Mouse (Mus musculus) kidney, embryonic 14.5 days (tissue): ENCODE results near the gene Slc39a11. TPM values are rescaled to one million over a fixed set of nuclear protein-coding genes. Genes with fewer than 3 reads are reported as not detected.

ENCODE experiments used
- ATAC-seq: fragments of 200-750 bp; cut with Nextera tagmentation; 2 replicates; pipeline ENCODE4 v1.8.0; 2017; ENCODE audit warnings: moderate number of reproducible peaks, mild to moderate bottlenecking, moderate TSS enrichment, moderate library complexity; ENCODE audit not compliant: low FRiP score, low TSS enrichment
- H3K27ac ChIP-seq: fragments of 300-500 bp; sonication (generic); 2 replicates; pipeline ENCODE4 v1.5.1; 2014; ENCODE audit warnings: low read depth, mild to moderate bottlenecking, low read length, moderate library complexity, mixed read lengths
- H3K27me3 ChIP-seq: fragments of 300-500 bp; sonication (generic); 2 replicates; pipeline ENCODE4 v1.6.1; 2014; ENCODE audit warnings: mild to moderate bottlenecking, low read length; ENCODE audit not compliant: control insufficient read depth, insufficient read depth
- H3K36me3 ChIP-seq: fragments of 300-500 bp; sonication (generic); 2 replicates; pipeline ENCODE4 v1.6.1; 2014; ENCODE audit warnings: low read length, mixed read lengths; ENCODE audit not compliant: control insufficient read depth, insufficient read depth
- H3K4me1 ChIP-seq: fragments of 300-500 bp; sonication (generic); 2 replicates; pipeline ENCODE4 v1.6.1; 2014; ENCODE audit warnings: low read length, mixed read lengths; ENCODE audit not compliant: control insufficient read depth, insufficient read depth
- H3K4me2 ChIP-seq: fragments of 300-500 bp; sonication (generic); replicated peaks from 2 replicates; pipeline ENCODE4 v1.6.1; 2014; ENCODE audit warnings: low read depth, mild to moderate bottlenecking, low read length
- H3K4me3 ChIP-seq: fragments of 300-500 bp; sonication (generic); 2 replicates; pipeline ENCODE4 v1.5.1; 2014; ENCODE audit warnings: mild to moderate bottlenecking, low read length
- H3K9ac ChIP-seq: fragments of 300-500 bp; sonication (generic); 2 replicates; pipeline ENCODE4 v1.6.1; 2014; ENCODE audit warnings: low read depth, mild to moderate bottlenecking, low read length, moderate library complexity
- H3K9me3 ChIP-seq: fragments of 300-500 bp; sonication (generic); 2 replicates; pipeline ENCODE4 v1.6.1; 2016; ENCODE audit warnings: low read length; ENCODE audit not compliant: control insufficient read depth
- WGBS: fragments of 180-500 bp; shearing (Covaris S2); extraction: QIAGEN DNeasy Blood & Tissue Kit; methylation state at CpG from one replicate; pipeline ENCODE4 v1.1.7; 2014; 5-methylcytosine and 5-hydroxymethylcytosine counted together
- polyA plus RNA-seq: library from polyadenylated mRNA; unstranded; fragments of >200 nt; fragmentation: Nextera tagmentation; extraction: Ambion mirVana; gene quantifications from 2 replicates; pipeline ENCODE4 v1.2.1, GENCODE M21; 2014

Slc39a11 gene
- polyA plus RNA-seq, 1 experiment from 2014 or later = 16.4 TPM

GRCm38 (mm10) chr11:113362617-113363016 is 287.3 kb downstream of the Slc39a11 start:
- no peak for ATAC-seq
- 92% methylated on average over 7 of the region's 7 CpGs for WGBS
- no peak overlapping the region for H3K4me3 ChIP-seq

GRCm38 (mm10) chr11:113360049-113360835 is 289.6 kb downstream of the Slc39a11 start:
- Histone ChIP-seq H3K27ac (no peak overlapping the region), H3K36me3 (no peaks in the 10 kb centered on the region), H3K27me3 (no peaks in the 10 kb centered on the region), H3K4me2 (no peak overlapping the region), H3K9ac (no peak overlapping the region), H3K4me1 (no peaks in the 10 kb centered on the region), H3K4me3 (no peak overlapping the region), H3K9me3 (no peaks in the 10 kb centered on the region; the same call in 1 of the 2 replicates)
- 84% methylated on average over 10 of the region's 10 CpGs for WGBS
- ATAC-seq = no peak

More at GRCm38 (mm10) chr11:113362617-113363016, 287.3 kb downstream of the Slc39a11 start:
- H3K9me3 ChIP-seq = no peaks in the 10 kb centered on the region; the same call in 1 of the 2 replicates
- H3K9ac ChIP-seq = no peak overlapping the region
- H3K4me2 ChIP-seq = no peak overlapping the region
- peaks cover 11% of the 10 kb centered on the region for H3K4me1 ChIP-seq
- H3K27ac ChIP-seq = no peak overlapping the region
- H3K27me3 ChIP-seq = no peaks in the 10 kb centered on the region
- no peaks in the 10 kb centered on the region for H3K36me3 ChIP-seq

- Histone ChIP-seq H3K36me3 (no peaks in the 10 kb centered on the region), H3K27me3 (no peaks in the 10 kb centered on the region)
Observed at GRCm38 (mm10) chr11:113355932-113356331, 293.9 kb downstream of the Slc39a11 start.

GRCm38 (mm10) chr11:113352085-113352815 is 297.6 kb downstream of the Slc39a11 start:
- ATAC-seq = no peak
- no peaks in the 10 kb centered on the region for H3K4me1 ChIP-seq
- no peaks in the 10 kb centered on the region for H3K36me3 ChIP-seq
- H3K9me3 ChIP-seq = peaks cover 10% of the 10 kb centered on the region; the same call in 1 of the 2 replicates
- H3K9ac ChIP-seq = no peak overlapping the region
- 68% methylated on average over 11 of the region's 12 CpGs for WGBS
- H3K27ac ChIP-seq = no peak overlapping the region
- no peak overlapping the region for H3K4me2 ChIP-seq
- no peak overlapping the region for H3K4me3 ChIP-seq
- H3K27me3 ChIP-seq = no peaks in the 10 kb centered on the region

More at GRCm38 (mm10) chr11:113355932-113356331, 293.9 kb downstream of the Slc39a11 start:
- no peak for ATAC-seq
- Histone ChIP-seq H3K4me3 (no peak overlapping the region), H3K4me2 (no peak overlapping the region), H3K9ac (no peak overlapping the region), H3K9me3 (no peaks in the 10 kb centered on the region; the same call in 1 of the 2 replicates), H3K27ac (no peak overlapping the region), H3K4me1 (no peaks in the 10 kb centered on the region)
- WGBS = 77% methylated on average over 5 of the region's 5 CpGs

GRCm38 (mm10) chr11:113350583-113350982 is 299.3 kb downstream of the Slc39a11 start:
- Histone ChIP-seq H3K9ac (no peak overlapping the region), H3K4me1 (no peaks in the 10 kb centered on the region), H3K36me3 (no peaks in the 10 kb centered on the region), H3K4me2 (no peak overlapping the region), H3K27me3 (no peaks in the 10 kb centered on the region), H3K9me3 (peaks cover 10% of the 10 kb centered on the region; the same call in 1 of the 2 replicates), H3K4me3 (no peak overlapping the region), H3K27ac (no peak overlapping the region)
- no peak for ATAC-seq
- 84% methylated on average over 4 of the region's 4 CpGs for WGBS

GRCm38 (mm10) chr11:113346895-113347514 is 302.9 kb downstream of the Slc39a11 start:
- Histone ChIP-seq H3K9ac (no peak overlapping the region), H3K4me1 (no peaks in the 10 kb centered on the region), H3K4me3 (no peak overlapping the region), H3K9me3 (peaks cover 10% of the 10 kb centered on the region; the same call in 1 of the 2 replicates), H3K27ac (no peak overlapping the region), H3K4me2 (no peak overlapping the region), H3K27me3 (no peaks in the 10 kb centered on the region), H3K36me3 (no peaks in the 10 kb centered on the region)
- ATAC-seq = no peak
- WGBS = 78% methylated on average over 9 of the region's 9 CpGs

GRCm38 (mm10) chr11:113339770-113340169 is 310.1 kb downstream of the Slc39a11 start:
- no peaks in the 10 kb centered on the region for H3K9me3 ChIP-seq
- WGBS = 91% methylated on average over 8 of the region's 8 CpGs
- no peaks in the 10 kb centered on the region for H3K27me3 ChIP-seq
- no peaks in the 10 kb centered on the region for H3K36me3 ChIP-seq
- H3K4me1 ChIP-seq = no peaks in the 10 kb centered on the region
- no peak overlapping the region for H3K27ac ChIP-seq
- no peak for ATAC-seq
- no peak overlapping the region for H3K4me3 ChIP-seq
- H3K4me2 ChIP-seq = no peak overlapping the region
- H3K9ac ChIP-seq = no peak overlapping the region

GRCm38 (mm10) chr11:113338581-113338980 is 311.3 kb downstream of the Slc39a11 start:
- Histone ChIP-seq H3K27ac (no peak overlapping the region), H3K27me3 (no peaks in the 10 kb centered on the region), H3K9ac (no peak overlapping the region), H3K9me3 (no peaks in the 10 kb centered on the region), H3K36me3 (no peaks in the 10 kb centered on the region), H3K4me3 (no peak overlapping the region), H3K4me1 (no peaks in the 10 kb centered on the region; the same call in 1 of the 2 replicates), H3K4me2 (no peak overlapping the region)
- no peak for ATAC-seq
- WGBS = 53% methylated on average over 5 of the region's 5 CpGs
